Mouse (Mus musculus): Measurements from ENCODE around the gene Yipf3. TPM values are rescaled to one million over a fixed set of nuclear protein-coding genes. Genes with fewer than 3 reads are reported as not detected.
A peak's percentile ranks its signal among the peaks of the same experiment; 100 is the strongest.

Gene Yipf3
- total RNA-seq, 2 experiments from 2014 or later: 137 to 139 TPM

DNA sequence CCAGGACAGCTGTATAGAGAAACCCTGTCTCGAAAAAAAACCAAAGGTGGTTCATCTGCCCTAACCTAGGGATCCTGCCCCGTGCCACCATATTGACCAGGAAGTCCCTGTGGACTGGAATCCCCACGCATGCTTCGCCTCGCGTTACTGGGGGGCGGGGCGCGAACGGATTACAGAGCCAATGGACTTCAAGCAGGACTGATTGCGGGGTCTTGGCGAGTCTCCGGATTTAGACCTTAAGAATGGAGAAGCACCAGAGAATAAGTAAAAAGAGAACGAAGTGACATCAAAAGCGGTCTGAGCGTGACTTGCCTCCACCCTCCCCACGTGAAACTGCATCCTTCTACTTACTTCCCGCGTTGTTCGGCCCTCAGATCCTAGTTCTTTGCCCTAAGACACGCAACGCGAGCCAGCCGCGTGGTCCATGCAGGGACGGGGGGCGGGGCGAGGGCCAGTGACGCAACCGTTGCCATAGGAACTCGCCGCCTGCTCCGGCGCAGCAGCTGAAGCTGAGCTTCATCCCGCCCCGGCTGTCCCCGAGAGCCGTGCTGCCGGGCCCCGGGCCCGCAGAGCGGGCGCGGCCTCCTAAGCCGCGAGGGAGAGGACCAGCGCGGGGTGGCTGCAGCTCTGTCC lies 5.7 kb downstream of the Yipf3 start, which contains the start of gene Lrrc73:
Gene Lrrc73, plus strand, starts transcription at position 80 of the 633 bp plus-strand sequence.
- peak; percentile 77 to 84 for DNase-seq (ENCODE audit: low spot score in 2 of 2)

DNA sequence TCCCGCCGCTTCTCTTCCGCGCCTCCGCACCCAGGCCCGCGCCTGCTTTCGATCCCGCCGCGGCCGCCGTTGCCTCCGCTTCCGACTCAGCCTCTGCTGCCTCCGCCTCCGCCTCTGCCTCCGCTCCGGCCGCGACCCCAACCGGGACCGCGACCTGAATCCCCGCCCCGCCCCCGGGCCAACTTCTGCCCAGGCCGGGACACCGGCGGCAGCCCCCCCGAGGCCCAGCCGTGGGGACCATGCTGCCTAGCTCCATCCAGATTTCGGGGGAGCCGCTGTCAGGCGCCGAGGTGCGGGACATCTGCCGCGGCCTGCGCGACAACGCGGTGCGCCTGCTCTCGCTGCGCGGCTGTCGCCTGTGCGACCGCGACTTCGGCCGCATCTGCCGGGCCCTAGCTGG lies 6.2 kb downstream of the Yipf3 start:
- DNase-seq (ENCODE audit: low spot score in 2 of 2): peak; percentile 27 to 38

DNA sequence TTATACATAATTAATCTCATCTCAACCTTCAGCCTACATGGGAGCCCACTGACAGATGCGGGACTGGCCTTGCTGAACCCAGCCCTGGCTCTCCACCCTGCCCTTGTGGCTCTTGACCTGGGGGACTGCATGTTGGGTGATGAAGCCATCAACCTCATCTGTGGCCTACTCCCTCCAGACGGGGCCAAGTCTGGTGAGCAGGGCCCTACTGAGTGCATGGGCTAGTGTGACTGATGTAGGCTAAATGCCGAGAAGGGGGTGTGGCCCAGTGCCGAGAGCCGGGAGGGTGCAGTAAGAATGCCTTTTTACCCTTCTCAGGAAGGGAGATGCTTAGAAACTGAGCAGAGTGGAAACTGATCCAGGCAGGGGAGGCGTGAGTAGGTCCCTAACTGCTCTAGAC lies 7.3 kb downstream of the Yipf3 start:
- DNase-seq (ENCODE audit: low spot score in 2 of 2): no peak

DNA sequence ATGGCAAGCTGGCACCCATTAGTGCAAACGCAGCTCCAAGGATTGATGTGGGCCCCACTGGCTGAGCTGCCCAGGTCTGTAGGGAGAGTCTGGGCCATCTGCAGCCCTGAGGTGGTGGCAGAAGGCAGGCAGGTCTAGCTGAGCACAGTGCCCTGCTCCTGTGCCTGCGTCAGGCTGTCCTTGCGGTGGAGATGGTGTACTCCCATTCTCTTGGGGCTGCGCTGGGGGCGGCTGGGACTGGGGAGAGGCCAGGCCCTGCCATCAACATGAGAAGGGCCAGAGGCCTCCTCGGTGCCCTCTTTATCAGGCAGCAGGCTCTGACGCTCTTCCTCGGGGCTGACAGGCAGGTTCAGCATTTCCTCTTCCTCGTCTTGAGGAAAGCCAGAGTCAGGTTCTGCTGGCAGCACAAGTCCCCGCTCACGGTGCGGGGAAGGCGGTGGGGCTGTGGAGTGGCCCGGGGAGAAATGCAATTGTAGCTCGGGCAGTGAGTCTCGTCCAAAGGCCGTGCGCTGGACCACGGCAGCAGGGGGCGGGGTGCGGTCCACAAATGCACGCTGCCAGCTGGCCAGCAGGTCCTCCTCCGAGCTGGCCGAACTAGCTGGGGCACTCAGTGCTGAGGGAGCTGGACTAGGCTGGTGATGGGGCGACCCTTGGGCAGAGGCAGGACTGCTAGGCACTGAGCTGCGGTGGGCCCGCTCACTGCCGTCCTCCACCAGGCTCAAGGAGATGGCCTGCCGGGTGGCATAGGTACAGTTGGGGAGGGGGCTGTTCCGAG lies 10.6 kb downstream of the Yipf3 start:
- DNase-seq (ENCODE audit: low spot score in 2 of 2): no peak

DNA sequence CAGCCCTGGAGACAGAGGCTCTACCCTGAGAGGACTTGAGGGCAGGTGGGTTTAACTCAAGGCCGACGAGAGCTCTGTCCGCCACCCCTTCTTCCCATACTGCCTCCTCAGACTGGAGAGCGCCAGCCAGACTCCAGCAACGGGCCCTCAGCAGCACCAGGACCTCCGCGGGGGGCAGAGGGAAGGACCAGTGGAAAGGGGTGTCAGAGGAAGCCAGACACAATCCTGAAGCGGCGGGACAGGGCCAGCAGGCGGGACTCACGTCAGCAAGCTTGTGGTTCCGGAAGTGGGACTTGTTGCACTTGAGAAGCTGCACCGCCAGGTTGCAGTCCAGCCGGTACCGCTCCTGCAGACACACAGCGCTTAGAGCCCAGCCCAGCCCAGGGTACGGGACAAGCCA lies 11.8 kb downstream of the Yipf3 start:
- no peak for DNase-seq (ENCODE audit: low spot score in 2 of 2)

- DNase-seq (ENCODE audit: low spot score in 2 of 2): no peak
These were observed 14.4 kb downstream of the Yipf3 start for GRCm38 (mm10) chr17:46262201-46262694.

GRCm38 (mm10) chr17:46265502-46265901 lies 17.6 kb downstream of the Yipf3 start:
- no peak for DNase-seq (ENCODE audit: low spot score in 2 of 2)

DNA sequence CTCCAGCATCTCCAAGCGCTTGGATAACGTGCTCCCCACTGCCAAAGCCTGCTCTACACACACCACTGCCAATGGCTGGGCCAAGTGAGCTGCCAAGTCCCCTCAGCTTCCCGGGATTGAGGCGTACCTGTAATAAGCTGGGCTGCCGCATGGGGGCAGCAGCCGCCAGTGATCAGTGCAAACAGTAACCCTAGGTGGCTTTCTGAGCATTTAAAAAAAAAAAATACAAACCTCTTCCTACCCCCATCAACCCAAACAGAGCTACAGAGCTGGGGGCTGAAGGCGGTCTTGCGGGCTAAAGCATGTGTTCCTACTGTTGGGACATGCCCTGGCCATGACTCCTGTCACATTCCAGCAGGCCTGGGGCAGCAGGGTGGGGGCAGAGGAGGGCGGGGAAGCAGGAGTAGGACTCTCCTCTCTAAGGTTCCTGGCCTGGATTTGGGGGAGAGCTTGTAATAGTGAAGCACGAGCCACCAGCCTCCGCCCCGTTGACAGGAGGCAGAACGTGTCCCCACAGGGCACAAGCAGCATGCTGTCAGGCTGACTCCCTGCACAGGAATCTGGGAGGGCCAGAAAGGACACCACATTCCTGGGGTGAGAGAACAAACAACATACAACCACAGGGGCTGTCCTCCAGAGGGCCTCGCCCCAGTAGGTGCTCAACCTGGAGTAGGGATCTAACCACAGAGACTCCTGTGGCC lies 18.2 kb downstream of the Yipf3 start:
- DNase-seq (ENCODE audit: low spot score in 2 of 2): peak; percentile 65 to 70

GRCm38 (mm10) chr17:46266986-46267385 lies 19.1 kb downstream of the Yipf3 start:
- DNase-seq (ENCODE audit: low spot score in 2 of 2): no peak

GRCm38 (mm10) chr17:46267511-46267910 lies 19.6 kb downstream of the Yipf3 start:
- no peak for DNase-seq (ENCODE audit: low spot score in 2 of 2)

GRCm38 (mm10) chr17:46268026-46268720 lies 20.3 kb downstream of the Yipf3 start:
- DNase-seq (ENCODE audit: low spot score in 2 of 2): no peak

- DNase-seq (ENCODE audit: low spot score in 2 of 2): no peak
These were observed 22.1 kb downstream of the Yipf3 start for GRCm38 (mm10) chr17:46269771-46270534.

DNA sequence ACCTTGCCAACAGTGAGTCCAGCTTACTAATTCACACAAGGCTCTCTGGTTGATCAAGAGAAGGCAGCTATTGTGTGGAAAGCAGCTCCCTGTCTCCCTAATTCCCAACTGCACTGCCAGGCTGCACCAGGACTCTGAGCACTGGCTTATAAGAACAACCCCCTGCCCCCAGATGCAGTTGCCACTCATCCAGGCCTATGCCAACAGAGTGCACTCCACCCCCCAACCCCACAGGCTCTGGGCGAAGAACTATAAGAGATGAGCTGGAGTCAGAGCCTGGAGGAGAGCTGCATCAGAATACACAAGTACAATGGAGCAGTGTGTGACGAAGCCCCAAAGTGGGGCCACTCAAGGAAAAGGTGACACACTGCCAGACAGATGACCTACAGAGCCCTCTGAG lies 24.2 kb downstream of the Yipf3 start:
- no peak for DNase-seq (ENCODE audit: low spot score in 2 of 2)

DNA sequence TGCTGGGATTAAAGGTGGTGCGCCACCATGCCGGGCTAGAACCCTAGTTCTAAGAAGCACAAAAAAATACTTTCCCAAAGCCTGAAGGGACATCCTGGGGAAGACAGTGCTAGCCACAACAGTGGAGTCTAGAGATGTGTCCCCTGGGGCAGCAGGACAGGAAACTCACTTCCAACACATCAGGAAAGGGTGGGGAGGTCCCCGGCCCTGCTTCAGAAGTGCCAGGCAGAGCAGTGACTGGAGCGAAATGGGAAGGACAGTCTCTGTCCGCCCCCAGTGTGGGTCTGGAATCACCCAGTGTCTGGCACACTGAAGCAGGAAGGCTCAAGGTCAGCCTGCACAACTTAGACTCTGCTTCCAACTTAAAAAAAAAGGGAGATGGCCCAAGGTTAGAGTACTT lies 24.8 kb downstream of the Yipf3 start:
- no peak for DNase-seq (ENCODE audit: low spot score in 2 of 2)

GRCm38 (mm10) chr17:46273803-46274236 lies 25.9 kb downstream of the Yipf3 start:
- no peak for DNase-seq (ENCODE audit: low spot score in 2 of 2)

DNA sequence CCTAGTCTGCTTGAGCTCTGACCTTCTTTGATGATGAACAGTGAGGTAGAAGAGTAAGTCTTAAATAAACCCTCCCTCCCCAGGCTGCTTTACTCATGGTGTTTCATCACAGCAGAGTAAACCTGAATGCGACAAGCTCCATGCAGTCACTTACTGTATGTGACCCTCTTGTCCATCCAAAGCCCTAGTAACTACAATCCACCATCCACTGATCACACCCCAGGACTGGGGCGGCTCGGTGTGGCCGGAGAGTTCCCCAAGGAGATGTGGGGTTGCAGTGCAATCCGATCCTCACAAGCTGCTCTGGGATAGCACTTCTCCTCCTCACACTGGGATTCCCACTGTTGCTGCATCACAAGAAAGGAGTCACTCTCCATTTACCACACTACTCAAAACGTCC lies 26.6 kb downstream of the Yipf3 start:
- no peak for DNase-seq (ENCODE audit: low spot score in 2 of 2)

GRCm38 (mm10) chr17:46275034-46275433 lies 27.2 kb downstream of the Yipf3 start:
- DNase-seq (ENCODE audit: low spot score in 2 of 2): no peak

DNA sequence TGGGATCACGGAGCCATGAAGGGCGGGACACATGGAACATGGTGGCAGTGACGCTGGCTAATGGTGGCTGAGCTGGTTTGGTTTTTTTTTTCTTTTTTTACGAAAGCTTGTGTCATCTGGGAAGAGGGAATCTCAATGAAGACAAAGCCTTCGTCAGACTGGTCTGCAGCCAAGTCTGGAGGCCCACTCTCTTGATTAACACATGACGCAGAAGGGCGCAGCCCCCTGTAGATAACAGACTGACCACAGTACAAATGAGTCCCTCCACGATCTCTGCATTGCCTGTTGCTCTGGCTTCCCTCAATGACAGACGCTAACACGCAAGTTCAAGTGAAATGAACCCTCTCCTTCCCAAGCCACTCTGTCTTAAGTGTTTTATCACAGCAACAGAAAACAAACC lies 27.6 kb downstream of the Yipf3 start:
- no peak for DNase-seq (ENCODE audit: low spot score in 2 of 2)

- DNase-seq (ENCODE audit: low spot score in 2 of 2): no peak
These were observed 29.7 kb downstream of the Yipf3 start for GRCm38 (mm10) chr17:46277586-46277985.

GRCm38 (mm10) chr17:46278011-46278765 lies 30.3 kb downstream of the Yipf3 start:
- no peak for DNase-seq (ENCODE audit: low spot score in 2 of 2)
